8 mouse cellular contexts compared by ENCODE assay signal in the genomic region with DNA sequence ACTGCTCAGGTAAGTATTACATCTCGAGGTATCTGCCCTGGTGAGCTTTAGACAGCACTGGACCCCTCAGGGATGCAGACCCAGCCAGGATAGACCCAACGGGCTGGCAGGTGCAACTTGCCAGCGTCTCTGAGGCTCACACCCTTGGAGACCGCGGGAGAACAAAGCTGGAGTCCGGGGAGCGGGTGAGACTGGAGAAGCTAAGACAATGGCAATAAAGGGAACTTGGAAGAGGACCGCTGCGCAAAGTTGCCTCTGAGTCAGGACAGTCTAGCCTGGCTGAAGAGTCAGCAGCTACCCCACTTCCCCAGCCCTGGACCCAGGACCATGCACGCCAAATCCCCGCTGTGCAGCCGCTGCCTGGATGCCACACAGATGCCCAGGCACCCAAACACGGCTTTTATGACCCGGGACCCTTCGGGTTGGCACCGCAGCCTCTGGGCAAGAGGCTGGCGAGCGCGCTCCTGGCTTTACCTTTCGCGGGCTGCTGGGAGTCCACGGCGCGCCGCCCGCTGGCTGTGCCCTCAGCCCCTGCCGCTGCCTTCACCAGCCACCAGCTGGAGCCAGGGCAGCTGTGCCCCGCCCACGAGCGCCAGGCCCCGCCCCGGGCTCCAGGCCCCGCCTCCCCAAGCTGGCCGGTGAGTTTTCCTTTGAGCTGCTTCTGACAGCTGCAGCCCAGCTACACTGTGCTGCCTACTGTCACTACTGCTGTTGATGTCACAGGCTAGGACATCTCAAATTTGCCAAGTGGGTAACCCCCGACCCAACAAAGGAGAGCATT.
DNase-seq lines count a peak whose midpoint lies in the region; ATAC-seq and TF ChIP-seq lines count a peak whose summit lies in the region.

No protein-coding gene starts in this region.

- H3K4me1 ChIP-seq in ES-E14 (ENCODE audit: control insufficient read depth in 2 of 2, insufficient read depth in 2 of 2, low read length in 2 of 2, poor library complexity in 1 of 2) = no peaks in the 10 kb centered on the region

- H3K9me3 ChIP-seq in ES-E14 (ENCODE audit: control insufficient read depth, insufficient read depth, low read depth, low read length) = no peaks in the 10 kb centered on the region

- peak overlapping the region; percentile 45 for H3K9ac ChIP-seq in ES-E14 (ENCODE audit: insufficient read depth, low read depth, low read length, poor library complexity, severe bottlenecking)

- no peak overlapping the region for H3K27ac ChIP-seq in ES-E14 (ENCODE audit: insufficient read depth, low read depth, low read length, poor library complexity, severe bottlenecking)
- no peak overlapping the region for H3K27ac ChIP-seq in left cerebral cortex, adult 2 months

- in situ Hi-C loops in ES-E14 (cut with MboI; ENCODE audit: low sequenced_read_pairs in 2 of 2, unreplicated experiment in 2 of 2) = no loop called here

- TF ChIP-seq CTCF in left cerebral cortex, adult 2 months (IDR thresholded peaks at IDR 0.05) = no peak

- H3K36me3 ChIP-seq in ES-E14 (ENCODE audit: control insufficient read depth, insufficient read depth, low read length, poor library complexity, severe bottlenecking) = no peaks in the 10 kb centered on the region

- intact Hi-C loops in left cerebral cortex, adult 2 months (cut with DNase I) = no loop called here

- DNase-seq in ES-E14 (ENCODE audit: low read depth, low spot score) = peak; percentile 40
- DNase-seq in c-Kit-positive CD71-positive TER-119-positive erythroid progenitor cells, embryonic 14.5 days (ENCODE audit: low spot score) = peak; percentile 7
- peak; percentile 26 to 49 for DNase-seq in left cerebral cortex, adult 2 months (ENCODE audit: extremely low spot score in 1 of 2, low spot score in 2 of 2)
- peak; percentile 87 for DNase-seq in lung, postnatal 36 days
- peak; percentile 74 for DNase-seq in retina, postnatal 7 days (ENCODE audit: low read depth, low spot score)

- peak overlapping the region; percentile 65 to 79 for H3K4me3 ChIP-seq in ES-E14 (ENCODE audit: insufficient read depth in 1 of 2, low read depth in 1 of 2, low read length in 2 of 2, poor library complexity in 1 of 2, severe bottlenecking in 1 of 2)
- peak overlapping the region; percentile 31 for H3K4me3 ChIP-seq in left cerebral cortex, adult 2 months

- peak; percentile 67 for ATAC-seq in frontal cortex, adult (ENCODE audit: low TSS enrichment)
- ATAC-seq in hematopoietic stem cell, adult 5-6 weeks (replicated peaks in 1 of 2; ENCODE audit: insufficient read depth in 1 of 2, low FRiP score in 2 of 2, low TSS enrichment in 1 of 2, low read depth in 1 of 2, poor library complexity in 2 of 2, severe bottlenecking in 2 of 2) = peak; percentile 87 to 90
- ATAC-seq in activated CD4-positive, CD25-positive, alpha-beta regulatory T cell, adult 4 months = no peak

TF ChIP-seq in ES-E14, 5 proteins besides CTCF, POLR2A, EP300 and RAD21:
- no peak for TF ChIP-seq MAFK (IDR thresholded peaks at IDR 0.05; ENCODE audit: insufficient read depth, low read depth, low read length)
- TF ChIP-seq CHD2 (IDR thresholded peaks at IDR 0.05; ENCODE audit: low read depth, low read length) = no peak
- TF ChIP-seq HCFC1 (IDR thresholded peaks at IDR 0.05; ENCODE audit: borderline replicate concordance, insufficient read depth, low read length) = no peak
- no peak for TF ChIP-seq ZNF384 (IDR thresholded peaks at IDR 0.05; ENCODE audit: low read depth, low read length)
- no peak for TF ChIP-seq ZC3H11A (IDR thresholded peaks at IDR 0.05; ENCODE audit: borderline replicate concordance, low read depth, low read length)

Comparison
In these comparisons a context has a peak if more than half of its experiments do, and no peak if none do; other contexts are left out.
1. DNase-seq: peak in every context shown above with its lines; median percentile 87 in lung, postnatal 36 days; 74 in retina, postnatal 7 days; 40 in ES-E14; 38 in left cerebral cortex, adult 2 months; 7 in c-Kit-positive CD71-positive TER-119-positive erythroid progenitor cells, embryonic 14.5 days.